Mouse (Mus musculus): ENCODE results near the gene Mlf2. TPM values are rescaled to one million over a fixed set of nuclear protein-coding genes. Genes with fewer than 3 reads are reported as not detected.

Gene Mlf2
- polyA plus RNA-seq, 1 experiment, result 350 TPM

DNA sequence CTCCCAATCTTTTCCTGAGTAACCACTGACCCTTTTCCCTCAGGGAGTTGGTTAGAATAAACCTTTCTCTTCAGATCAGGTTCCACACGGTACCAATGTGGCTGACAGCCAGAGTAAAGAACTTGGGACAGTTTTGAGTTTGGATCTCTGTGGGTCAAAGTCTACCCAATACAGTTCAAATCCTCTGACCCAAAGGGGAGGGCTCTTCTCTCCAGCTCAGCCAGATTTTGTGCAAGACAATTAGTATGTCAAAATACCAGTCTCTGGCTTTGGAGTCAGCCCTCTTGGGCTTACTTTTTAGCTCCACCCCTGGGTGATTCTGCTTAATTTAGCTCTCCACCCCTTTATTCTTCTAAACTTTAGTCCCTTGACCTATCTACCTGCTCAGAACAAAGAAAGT lies 955 bp upstream of the Mlf2 start:
- WGBS, result 11% methylated on average over 1 of the region's 1 CpGs
- no peak for DNase-seq (ENCODE audit: low read depth, low spot score)

DNA sequence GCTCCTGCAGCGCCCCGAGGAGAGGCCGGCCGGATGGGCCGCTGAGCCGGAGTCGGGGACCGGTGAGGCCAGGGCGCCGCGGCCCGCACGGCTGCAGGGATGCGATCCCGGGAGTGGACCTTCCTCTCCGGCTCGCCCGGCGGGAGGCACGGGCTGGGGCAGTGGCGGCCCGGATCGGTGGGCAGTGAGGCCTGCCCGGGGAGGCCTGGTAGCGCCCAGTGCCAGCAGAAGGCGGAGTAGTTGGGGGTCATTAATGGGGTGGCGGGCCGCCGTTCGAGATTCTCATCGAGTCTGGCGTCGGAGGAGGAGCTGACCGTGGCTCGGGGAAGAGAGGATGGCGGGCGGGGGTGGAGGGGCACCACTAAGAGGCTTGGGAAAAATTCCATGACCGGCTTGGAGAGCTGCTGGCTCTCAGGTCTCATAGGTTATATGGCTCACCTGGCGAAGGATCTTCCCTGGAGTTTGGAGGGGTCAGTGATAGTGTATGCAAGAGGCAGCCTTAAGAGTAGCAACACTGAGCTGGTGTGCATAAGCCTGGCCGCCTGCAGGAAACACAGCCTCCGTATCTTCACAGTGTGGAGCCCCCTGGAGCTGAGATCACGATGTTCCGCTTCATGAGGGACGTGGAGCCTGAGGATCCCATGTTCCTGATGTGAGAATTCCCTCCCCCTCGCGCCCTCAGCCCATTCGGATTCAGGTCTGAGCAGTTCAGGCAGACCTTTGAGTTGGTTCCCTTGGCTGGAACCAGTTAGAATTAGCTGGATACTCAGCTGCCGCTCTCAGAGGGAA lies 533 bp downstream of the Mlf2 start:
- 1% methylated on average over 48 of the region's 48 CpGs for WGBS
- no peak for DNase-seq (ENCODE audit: low read depth, low spot score)

DNA sequence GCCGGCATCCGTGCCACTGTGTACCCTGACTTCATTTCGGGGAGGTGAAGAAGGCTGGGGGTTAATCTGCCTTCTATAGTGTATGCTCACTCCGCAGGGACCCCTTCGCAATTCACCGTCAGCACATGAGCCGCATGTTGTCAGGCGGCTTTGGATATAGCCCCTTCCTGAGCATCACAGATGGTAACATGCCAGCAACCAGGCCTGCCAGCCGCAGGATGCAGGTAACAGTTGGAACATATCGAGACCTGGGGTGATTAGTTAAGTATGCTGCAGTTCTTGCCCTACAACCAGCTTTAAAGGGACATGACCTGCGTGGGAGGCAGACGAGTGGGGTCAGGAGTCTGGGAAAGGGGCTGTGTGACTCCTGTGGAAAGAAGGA lies 1.1 kb downstream of the Mlf2 start:
- 48% methylated on average over 12 of the region's 12 CpGs for WGBS
- DNase-seq (ENCODE audit: low read depth, low spot score), result no peak

DNA sequence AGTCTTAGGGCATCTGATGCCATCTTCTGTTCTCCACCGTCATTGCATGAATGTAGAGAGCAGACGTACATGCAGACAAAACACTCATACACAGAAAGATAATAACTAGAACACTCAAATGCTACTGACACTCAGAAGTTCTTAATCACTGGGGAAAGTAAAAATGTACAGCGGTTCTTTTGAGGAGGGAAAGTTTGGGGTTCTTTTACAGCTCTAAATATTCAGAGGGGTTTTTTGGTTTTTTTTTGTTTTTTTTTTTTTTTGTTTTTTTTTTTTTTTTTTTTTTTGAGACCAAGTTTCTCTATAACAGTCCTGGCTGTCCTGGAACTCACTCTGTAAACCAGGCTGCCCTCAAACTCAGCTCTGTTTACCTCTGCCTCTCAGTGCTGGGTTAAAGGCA lies 1.9 kb downstream of the Mlf2 start:
- DNase-seq (ENCODE audit: low read depth, low spot score), result no peak
- WGBS, result 88% methylated on average over 3 of the region's 3 CpGs

DNA sequence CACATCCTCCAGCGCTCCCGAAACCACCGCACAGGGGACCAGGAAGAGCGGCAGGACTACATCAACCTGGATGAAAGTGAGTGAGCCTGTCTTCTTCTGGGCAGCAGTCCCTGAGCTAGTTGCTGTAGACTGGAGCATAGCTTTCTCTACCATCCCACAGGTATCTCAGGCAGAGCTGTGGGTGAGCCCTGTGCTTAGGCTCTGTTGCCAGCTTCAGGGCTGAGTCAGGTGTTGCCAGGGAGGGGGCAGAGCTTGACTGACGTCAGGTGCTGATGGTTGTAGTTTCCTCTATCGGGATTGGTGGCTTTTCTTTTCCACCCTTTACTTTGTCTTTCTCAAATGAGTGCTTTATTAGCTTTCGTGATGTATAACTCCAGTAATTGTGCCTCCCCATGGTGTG lies 3.5 kb downstream of the Mlf2 start:
- WGBS, result 88% methylated on average over 7 of the region's 7 CpGs
- DNase-seq (ENCODE audit: low read depth, low spot score), result no peak

DNA sequence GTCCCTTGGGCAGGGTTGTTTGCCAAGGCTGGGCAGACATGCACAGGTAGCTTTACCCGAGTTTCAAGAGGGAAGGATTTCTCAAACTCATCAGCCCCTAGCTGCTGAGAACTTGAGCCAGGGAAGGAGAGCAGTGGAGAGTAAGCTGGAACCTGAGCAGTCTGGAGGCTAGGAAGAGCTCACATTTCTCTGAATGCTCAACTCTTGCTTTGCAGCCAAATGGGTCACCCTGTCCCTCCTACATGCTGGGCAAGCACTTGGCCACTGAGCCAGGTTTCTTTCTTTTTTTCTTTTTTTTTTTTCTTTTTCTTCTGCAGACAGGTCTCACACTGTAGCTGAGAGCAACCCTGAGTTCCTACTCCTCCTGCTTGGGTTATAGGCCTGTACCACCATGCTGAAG lies 5.5 kb downstream of the Mlf2 start:
- 58% methylated on average over 1 of the region's 1 CpGs for WGBS
- DNase-seq (ENCODE audit: low read depth, low spot score), result no peak

DNA sequence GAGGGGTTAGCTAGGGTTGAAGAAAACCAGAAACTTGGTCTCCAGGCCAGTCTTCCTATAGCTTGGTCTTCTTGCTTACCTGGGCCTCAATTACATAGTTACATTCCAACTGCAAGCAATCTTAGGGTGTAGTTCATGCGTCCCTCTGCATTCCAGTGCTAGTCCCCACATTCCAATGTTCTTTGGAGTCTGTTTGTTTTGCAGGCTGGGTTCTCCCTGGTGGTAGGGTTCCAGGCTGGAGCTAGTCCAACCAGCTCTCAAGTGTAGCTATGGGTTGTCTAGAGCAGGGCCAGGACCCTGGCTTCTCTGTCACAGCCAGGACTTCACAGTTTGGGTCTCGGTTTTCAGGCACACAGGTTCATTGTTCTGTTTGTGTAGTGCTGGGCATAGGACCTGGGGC lies 6.3 kb downstream of the Mlf2 start:
- no peak for DNase-seq (ENCODE audit: low read depth, low spot score)
- WGBS, result 58% methylated on average over 2 of the region's 2 CpGs

DNA sequence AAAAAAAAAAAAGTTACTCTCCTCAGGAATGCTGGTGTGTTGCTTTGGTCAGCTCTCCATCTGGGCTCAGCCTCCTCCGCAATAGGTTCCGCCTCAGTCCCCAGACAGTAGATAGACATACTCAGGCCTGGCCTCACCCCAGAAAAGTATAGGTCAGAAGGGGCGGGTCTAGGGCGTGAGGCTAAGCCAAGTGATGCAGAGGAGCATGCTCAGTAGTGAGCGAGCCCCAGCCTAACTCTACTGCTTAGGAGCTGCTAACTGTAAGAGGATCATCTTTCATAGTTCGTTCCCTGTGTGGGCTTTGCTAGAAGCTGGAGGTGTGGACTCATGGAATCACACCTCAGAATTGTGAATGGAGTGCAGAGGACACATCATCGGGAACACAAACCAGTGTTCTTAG lies 7.4 kb downstream of the Mlf2 start:
- DNase-seq (ENCODE audit: low read depth, low spot score), result no peak
- WGBS, result 86% methylated on average over 7 of the region's 7 CpGs

DNA sequence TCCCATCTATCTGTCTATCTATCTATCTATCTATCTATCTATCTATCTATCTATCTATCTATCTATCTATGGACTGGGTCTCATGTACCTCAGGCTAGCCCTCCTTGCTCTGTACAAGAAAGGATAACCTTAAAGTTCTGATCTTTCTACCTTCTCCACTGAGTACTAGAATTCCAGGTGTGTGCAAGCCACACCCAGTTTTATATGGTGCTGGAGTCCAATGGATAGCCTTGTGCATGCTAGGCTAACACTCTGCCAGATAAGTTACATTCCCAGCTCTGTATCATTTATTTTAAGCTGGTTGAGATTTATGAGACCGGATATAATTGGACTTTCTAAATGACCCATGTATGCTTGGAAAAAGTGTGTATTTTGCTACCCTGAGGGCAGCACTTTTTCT lies 10.5 kb downstream of the Mlf2 start:
- DNase-seq (ENCODE audit: low read depth, low spot score), result no peak
- 30% methylated on average over 1 of the region's 1 CpGs for WGBS

DNA sequence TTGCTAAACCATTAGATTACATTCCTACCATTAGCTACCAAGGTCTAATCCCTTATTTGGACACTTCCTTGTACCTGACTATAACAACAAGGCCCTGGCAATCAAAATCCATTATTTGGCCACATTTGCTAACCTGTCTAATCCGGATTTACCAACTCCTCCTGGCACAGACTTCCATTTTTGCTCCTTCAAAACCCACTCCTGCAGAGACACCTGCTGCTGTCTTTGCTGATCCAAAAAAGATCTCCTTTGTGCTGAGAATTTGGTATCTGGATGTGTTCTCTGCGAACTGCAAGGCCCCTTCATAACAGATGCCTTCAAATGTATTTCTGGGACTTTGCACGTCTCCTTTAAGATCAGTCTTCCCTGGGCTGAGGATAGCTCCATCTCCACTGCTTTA lies 12.3 kb downstream of the Mlf2 start:
- DNase-seq (ENCODE audit: low read depth, low spot score), result no peak
- 81% methylated on average over 3 of the region's 3 CpGs for WGBS

DNA sequence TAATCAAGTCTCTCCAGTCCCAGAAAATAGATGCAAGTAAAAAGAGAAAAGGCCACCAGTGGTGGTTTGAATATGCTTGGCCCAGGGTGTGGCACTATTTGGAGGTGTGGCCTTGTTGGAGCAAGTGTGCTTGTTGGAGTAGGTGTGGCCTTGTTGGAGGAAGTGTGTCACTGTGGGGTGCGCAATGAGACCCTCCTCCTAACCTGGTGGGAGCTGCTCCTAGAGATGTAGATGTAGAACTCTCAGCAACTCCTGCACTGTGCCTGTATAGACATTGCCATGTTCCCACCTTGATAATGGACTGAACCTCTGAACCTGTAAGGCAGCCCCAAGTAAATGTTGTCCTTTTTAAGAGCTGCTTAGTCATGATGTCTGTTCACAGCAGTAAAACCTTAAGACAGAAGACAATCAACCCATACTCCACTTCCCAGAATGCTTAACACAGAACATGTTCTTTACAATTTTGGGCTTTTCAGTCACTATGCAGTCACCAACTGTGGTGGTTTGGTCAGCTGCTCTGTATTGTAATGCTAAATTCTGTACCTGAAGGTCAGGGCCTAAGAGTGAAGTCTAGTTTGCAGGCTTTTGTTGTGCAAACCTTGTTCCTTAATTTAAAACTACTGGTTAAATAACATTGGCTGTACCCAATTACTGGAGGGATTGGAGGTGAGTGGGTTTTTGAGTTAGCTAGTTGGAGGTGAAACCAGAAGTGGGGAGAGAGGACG lies 23.0 kb downstream of the Mlf2 start:
- DNase-seq (ENCODE audit: low read depth, low spot score), result no peak
- 90% methylated on average over 2 of the region's 2 CpGs for WGBS

DNA sequence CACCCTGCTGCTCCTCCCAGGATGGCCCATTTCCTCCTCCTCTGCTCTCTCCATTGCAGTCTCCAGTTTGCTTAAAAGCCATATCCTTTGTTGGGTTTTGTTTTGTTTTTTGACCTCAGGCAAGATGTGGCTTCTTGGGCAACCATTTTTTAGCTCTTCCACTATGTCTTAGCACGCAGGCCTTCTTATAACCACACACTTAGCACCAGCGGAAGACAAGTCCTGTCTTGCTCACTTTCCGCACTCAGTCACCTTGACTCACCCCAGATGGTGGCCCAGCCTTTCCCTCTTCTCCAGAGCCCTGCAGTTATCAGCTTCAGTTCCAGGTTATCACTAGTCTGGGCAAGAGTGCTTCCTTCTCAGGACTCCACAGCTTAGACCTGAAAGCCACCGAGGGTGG lies 24.0 kb downstream of the Mlf2 start:
- no peak for DNase-seq (ENCODE audit: low read depth, low spot score)
- 98% methylated on average over 4 of the region's 4 CpGs for WGBS

DNA sequence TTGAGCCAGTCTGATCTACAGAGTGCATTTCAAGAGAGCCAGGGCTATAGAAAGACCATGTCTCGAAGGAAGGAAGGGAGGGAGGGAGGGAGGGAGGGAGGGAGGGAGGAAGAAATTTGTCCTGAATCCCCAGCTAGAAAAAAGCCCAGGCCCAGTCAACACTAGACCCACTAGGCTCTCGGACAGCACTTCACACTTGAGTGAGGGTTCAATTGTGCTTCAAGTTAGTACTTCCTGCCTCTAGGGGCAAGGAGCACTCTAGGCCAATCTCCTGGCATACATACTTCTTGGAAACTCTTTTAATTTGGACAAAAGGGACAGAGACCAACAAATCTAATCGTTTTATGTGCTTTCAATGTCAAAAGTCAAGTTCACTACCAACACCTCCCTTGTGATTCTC lies 26.9 kb downstream of the Mlf2 start:
- DNase-seq (ENCODE audit: low read depth, low spot score), result no peak
- 76% methylated on average over 3 of the region's 3 CpGs for WGBS

DNA sequence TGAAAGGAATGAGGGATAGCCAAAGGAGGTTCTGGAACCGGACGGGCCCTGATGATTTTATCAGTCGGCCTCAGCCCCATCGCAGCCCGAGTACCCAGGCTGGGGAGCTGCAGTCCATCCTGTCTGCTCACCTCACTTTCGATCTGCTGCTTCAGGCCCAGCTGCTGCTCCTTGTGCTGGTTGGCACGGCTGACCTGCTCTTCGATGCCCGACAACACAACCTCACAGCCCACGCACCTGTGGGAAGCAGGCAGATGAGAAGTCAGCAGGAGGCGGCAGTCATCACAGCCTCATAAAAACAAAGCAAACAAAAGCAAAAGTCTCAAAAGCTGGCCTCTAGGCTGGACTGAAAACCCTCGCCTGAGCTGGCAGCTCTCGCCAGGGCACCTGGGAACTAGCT lies 28.8 kb downstream of the Mlf2 start:
- DNase-seq (ENCODE audit: low read depth, low spot score), result no peak
- 40% methylated on average over 13 of the region's 13 CpGs for WGBS

DNA sequence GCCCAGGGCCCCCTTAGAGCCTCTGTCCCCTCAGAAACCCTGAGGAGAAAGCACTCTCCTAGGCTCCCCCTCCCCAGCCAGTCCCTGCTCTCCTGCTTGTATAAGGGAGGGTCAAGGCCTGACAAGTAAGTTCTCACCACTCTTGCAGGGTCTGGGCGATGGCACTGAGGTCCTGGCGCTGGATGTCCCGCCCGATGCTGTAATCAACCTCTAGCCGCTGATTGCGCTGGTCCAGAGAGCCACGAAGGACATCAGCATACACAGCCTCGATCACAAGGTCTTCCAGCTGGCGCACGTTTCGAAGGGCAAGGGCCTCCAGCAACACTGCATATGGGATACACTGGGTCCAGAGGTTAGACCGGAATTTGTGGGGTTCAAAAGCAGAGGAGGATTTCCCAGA lies 29.8 kb downstream of the Mlf2 start:
- no peak for DNase-seq (ENCODE audit: low read depth, low spot score)
- 85% methylated on average over 12 of the region's 12 CpGs for WGBS

DNA sequence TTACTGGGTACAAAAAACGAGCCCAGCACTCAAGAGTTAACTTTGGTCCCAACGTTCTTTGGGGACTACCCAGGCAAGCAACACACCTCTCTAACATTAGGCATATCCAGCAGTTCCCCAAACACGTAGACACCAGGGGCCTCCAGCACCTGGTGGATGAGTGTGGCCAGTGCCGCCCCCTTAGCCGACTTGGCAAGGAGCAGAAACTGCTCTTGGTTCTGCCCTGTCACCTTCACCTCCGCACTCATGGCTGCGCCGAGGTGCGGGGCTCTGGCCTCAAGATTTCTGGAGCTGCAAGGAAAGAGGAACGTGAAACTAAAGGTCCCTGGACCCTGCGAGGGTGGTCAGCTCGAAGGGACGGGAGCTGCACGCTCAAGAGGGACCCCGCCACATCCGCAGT lies 33.5 kb downstream of the Mlf2 start:
- no peak for DNase-seq (ENCODE audit: low read depth, low spot score)
- 15% methylated on average over 16 of the region's 16 CpGs for WGBS

DNA sequence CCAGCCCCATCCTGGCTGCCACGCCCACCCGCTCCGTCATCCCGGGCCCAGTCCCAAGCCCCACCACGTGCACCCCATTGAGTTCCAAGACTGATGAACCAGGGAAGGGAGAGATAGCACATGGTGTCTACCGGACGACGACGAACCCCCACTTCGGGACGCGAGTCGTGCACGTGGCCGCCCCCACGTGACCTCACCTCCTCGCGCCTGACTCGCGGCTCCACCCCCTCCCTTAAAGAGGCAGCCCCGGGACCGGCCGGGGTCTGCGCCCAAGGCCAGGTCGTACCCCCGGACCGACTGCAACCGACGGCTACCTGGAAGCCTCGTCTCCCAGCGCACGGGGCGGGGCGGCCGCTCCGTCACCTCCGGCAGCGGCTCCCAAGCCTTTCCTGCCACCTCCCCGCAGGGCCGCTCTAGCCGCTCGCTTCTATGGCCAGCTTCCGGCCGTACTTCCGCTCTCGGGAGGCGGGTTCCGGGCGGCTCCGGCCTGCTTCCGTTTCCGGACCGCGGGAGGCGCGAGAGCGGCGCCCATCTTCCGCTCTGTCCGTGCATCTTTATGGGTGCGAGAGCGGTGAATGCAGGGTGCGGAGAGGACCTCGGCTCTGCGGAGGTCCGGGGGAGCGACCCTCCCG lies 34.0 kb downstream of the Mlf2 start, which contains the start of gene Cops7a:
TSS of gene Cops7a (minus strand) at position 451 of the 632 bp plus-strand sequence.
- peak; percentile 82 for DNase-seq (ENCODE audit: low read depth, low spot score)
- WGBS, result under 1% methylated on average over 68 of the region's 68 CpGs

DNA sequence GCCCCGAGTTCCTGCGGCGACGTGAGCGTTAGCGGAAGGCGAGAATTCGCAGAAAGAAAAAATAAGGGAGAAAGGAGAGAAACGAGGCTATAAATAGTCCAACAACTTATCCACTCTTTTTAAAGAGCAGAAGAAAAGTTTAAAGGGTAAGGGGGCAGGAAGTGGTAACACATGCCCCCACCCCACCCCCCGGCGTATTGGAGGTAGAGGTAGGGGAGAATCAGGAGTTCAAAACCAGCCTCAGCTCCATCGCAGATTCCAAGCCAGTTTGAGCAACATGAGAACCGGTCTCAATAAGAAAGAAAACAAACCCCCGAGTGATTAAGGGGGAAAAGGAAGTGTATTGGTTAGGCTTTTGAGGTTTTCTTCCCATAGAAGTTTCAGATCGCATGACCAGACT lies 34.6 kb downstream of the Mlf2 start:
- WGBS, result 6% methylated on average over 15 of the region's 15 CpGs
- no peak for DNase-seq (ENCODE audit: low read depth, low spot score)

DNA sequence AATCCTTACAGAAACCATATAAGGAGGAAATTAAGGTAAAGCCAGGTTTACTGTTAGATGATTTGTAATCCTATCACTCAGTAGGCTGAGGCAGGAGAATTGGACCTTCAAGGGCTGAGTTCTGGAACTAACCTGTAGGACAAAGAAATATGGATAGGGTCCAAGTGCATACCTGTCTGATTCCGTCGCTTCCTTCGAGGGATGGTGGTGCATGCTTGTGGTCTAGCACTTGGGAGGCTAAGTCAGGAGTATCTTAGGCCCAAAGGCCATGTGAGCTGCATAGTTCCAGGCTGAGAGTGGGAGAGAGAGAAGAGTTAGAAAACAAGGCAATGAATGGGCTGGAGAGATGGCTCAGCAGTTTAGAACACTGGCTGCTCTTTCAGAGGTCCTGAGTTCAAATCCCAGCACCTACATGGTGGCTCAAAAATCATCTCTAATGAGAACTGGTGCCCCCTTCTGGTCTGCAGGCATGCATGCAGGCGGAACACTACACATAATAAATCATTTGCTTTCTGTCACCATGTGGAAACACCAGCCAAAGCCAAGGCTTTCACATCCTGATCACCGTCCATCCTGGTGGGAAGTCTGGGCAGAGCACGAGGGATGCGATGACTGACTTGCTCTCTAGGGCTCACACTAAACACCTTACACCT lies 35.4 kb downstream of the Mlf2 start:
- DNase-seq (ENCODE audit: low read depth, low spot score), result no peak
- 94% methylated on average over 7 of the region's 7 CpGs for WGBS

DNA sequence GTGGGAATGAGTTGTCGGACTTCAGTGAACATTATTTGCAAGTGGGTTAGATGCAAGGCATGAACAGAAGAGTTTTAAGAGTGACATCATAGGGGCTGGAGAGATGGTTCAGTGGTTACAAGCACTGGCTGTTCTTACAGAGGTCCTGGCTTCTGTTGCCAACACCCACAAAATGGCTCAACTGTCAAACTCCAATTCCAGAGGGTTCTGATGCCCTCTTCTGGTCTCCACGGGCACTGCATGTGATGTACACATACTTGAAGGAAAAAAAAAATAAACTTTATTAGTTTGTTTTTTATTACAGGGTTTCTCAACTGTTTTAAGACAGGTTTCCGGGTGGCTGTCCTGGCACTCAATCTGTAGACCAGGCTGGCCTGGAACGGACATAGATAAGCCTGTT lies 36.6 kb downstream of the Mlf2 start:
- DNase-seq (ENCODE audit: low read depth, low spot score), result no peak
- WGBS, result 44% methylated on average over 4 of the region's 4 CpGs

Measured in large intestine, adult 2 months (tissue).